Mouse (Mus musculus) kidney, adult 2 months (tissue): ENCODE measurements around the gene Sept9.

ENCODE experiments used
- CTCF ChIP-seq: fragments of 200-500 bp; conservative IDR thresholded peaks from 2 replicates; pipeline ENCODE4 v1.5.1; 2011; ENCODE audit warnings: low read depth, mild to moderate bottlenecking, control low read depth, low read length, moderate library complexity, mixed read lengths; ENCODE audit not compliant: insufficient read depth, insufficient read length
- POLR2A ChIP-seq: fragments of 200-500 bp; IDR thresholded peaks from one replicate; pipeline ENCODE4 v1.6.1; 2011; ENCODE audit warnings: low read depth, low read length, control low read depth

DNA sequence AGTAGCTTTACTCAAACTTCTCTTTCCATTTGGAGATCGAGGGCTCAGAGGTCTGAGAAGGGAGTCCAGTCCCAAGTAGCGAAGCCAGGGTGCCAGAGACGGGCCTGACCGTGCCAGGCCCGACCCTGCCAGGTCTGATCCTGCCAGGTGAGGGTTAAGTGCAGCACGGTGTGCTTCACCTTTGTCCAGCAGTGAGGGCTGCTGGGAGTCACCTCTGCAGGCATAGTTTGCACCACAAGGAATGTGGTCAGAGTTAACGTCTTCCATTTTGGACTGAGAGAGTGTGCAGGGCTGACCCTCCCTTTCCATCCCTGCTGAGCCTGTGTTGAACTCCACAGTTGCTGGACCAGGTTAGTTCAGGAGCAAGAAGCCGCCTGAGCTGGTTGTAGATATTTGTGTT lies 77.5 kb downstream of the Sept9 start:
- TF ChIP-seq CTCF (no peak), POLR2A (no peak)
